Mouse (Mus musculus) midbrain, embryonic 10.5 days (tissue): ENCODE measurements around the gene Mad2l1bp. TPM values are rescaled to one million over a fixed set of nuclear protein-coding genes. Genes with fewer than 3 reads are reported as not detected.

Source experiments
- DNase-seq: peaks from one replicate; pipeline ENCODE4 v3.0.0-alpha.2; 2017; ENCODE audit warnings: low spot score
- H3K27ac ChIP-seq: fragments of 300-500 bp; sonication (generic); replicated peaks from 2 replicates; pipeline ENCODE4 v1.5.1; 2016; ENCODE audit warnings: mild to moderate bottlenecking
- H3K27me3 ChIP-seq: fragments of 300-500 bp; sonication (generic); 2 replicates; pipeline ENCODE4 v1.6.1; 2016; ENCODE audit warnings: low read depth, mild to moderate bottlenecking; ENCODE audit not compliant: poor library complexity, severe bottlenecking
- H3K36me3 ChIP-seq: fragments of 300-500 bp; sonication (generic); 2 replicates; pipeline ENCODE4 v1.6.1; 2016; ENCODE audit warnings: mild to moderate bottlenecking, moderate library complexity
- H3K4me1 ChIP-seq: fragments of 300-500 bp; sonication (generic); 2 replicates; pipeline ENCODE4 v1.6.1; 2016
- H3K4me3 ChIP-seq: fragments of 300-500 bp; sonication (generic); 2 replicates; pipeline ENCODE4 v1.5.1; 2016; ENCODE audit warnings: mild to moderate bottlenecking, moderate library complexity
- H3K9me3 ChIP-seq: fragments of 300-500 bp; sonication (generic); replicated peaks from 2 replicates; pipeline ENCODE4 v1.6.1; 2016; ENCODE audit warnings: mild to moderate bottlenecking
- WGBS: fragments of 180-500 bp; shearing (Covaris S2); methylation state at CpG from one replicate; pipeline ENCODE4 v1.1.7; 2016; 5-methylcytosine and 5-hydroxymethylcytosine counted together
- polyA plus RNA-seq: library from polyadenylated mRNA; unstranded; fragments of >200 nt; fragmentation: Nextera tagmentation; extraction: Ambion mirVana; gene quantifications from 2 replicates; pipeline ENCODE4 v1.2.1, GENCODE M21; 2016

Gene Mad2l1bp
- polyA plus RNA-seq = 36.1 and 40.1 TPM in 2 replicates

DNA sequence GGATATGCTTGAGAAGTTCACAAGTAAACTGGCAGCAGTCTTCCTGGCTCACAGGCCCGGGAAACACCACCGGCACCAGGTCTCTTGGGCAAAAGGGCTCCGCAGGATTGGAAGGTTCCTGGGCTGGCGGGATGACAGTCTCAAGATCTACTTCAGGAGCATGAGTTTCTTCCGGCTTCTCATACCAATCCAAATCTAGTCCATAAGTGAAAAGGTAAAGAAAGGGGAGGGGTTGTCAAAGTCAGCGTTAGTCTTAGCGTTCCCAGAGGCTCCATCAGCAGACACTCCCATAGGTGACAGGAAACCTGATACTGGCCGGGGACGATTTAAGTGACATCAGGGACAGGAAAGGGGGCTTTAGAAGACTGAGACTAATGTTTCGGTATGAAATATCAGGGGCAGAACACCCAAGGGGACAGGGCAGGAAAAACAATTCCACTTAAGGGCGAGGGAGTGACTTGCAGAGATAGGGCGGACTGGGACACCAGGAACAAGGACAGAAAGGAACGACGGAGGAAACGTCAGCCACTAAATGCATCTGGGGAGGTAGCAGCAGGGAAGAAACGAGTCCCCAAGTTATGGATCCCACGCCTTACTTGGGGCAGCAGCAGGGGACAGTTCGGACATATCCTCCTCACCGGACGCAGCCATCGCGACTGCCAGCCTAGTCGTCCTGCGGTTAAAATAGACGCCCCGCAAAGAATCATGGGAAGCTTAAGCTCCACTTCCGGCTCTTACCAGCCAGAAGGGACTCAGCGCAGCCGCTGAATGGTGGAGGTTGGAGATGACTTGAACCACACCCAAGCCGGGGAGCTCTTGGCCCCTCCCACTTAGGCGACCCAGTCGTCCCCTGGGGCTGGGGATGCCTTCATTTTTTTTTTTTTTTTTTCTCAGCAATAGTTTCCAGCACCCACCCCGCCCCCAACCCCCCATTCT is at the start of gene Mad2l1bp:
TSS of gene Mad2l1bp (minus strand) at position 707 of the 936 bp plus-strand sequence.
- H3K4me1 ChIP-seq = peaks cover 13% of the 10 kb centered on the region
- H3K27me3 ChIP-seq = no peaks in the 10 kb centered on the region
- H3K9me3 ChIP-seq = no peaks in the 10 kb centered on the region
- peak within 1 kb of the TSS; percentile 88 for H3K27ac ChIP-seq
- H3K36me3 ChIP-seq = peaks cover 26% of the 10 kb centered on the region
- peak within 1 kb of the TSS; percentile 81 for H3K4me3 ChIP-seq
- peak; percentile 88 for DNase-seq
- 9% methylated on average over 33 of the region's 33 CpGs for WGBS

DNA sequence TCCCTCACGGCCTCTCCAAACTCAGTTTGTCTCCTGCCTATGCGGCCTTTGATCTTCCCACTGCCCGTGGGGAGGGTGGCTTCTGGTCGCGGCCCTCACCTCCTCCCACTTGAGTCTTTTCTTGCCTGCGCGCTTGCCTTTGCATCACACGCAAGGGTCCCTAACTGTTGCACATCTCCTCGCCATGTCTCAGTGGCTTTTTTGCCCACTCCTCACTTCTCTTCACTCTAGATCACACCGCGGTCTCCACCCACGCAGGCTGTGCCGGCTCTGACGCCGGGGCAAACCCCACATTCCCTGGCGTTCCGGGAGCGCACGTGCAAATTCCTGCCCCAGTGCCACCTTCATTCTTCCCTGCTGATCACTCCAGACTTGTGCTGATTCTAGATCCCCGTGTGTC is 49.7 kb upstream of the Mad2l1bp start:
- WGBS = under 1% methylated on average over 20 of the region's 20 CpGs
- DNase-seq = no peak
- Histone ChIP-seq H3K27me3 (no peaks in the 10 kb centered on the region), H3K9me3 (no peaks in the 10 kb centered on the region), H3K27ac (peak overlapping the region; percentile 87), H3K36me3 (peaks cover 60% of the 10 kb centered on the region), H3K4me3 (peak overlapping the region; percentile 92), H3K4me1 (peaks cover 33% of the 10 kb centered on the region)

DNA sequence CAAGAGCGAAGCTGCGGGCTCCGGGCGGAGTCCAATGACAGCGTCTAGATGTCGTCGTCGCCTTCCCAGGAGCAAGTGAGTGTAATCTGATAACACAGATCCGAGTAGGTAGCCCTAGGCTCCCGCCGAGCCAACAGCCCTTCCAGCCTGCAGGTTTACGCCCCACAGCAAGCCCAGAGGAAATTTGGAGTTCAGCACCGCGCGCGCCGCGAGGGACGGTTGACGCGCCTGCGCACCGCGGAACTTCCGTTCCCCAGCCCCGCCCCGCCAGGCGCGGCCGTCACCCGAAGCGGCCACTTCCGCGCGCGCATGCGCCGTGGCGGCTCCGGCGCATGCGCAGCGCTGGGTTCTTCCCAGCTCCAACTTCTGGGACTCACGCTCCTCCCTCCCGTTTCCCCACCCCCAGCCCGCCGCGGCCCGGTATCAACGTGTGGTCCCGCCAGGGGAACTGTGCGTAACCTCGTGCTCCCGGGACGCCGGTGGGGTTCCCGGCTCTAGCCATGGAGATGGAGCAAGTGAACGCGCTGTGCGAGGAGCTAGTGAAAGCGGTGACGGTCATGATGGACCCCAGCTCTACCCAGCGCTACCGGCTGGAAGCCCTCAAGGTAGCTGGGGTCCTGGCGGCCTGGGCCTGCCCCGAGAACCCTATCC is 49.2 kb upstream of the Mad2l1bp start, which contains the start of the genes Polh and Xpo5:
TSS of gene Polh (minus strand) at position 225 of the 651 bp plus-strand sequence.
TSS of gene Xpo5 (plus strand) at position 362 of the 651 bp plus-strand sequence.
- H3K4me3 ChIP-seq = peak within 1 kb of the TSS; percentile 92
- peak; percentile 94 for DNase-seq
- H3K27ac ChIP-seq = peak within 1 kb of the TSS; percentile 87
- WGBS = under 1% methylated on average over 66 of the region's 66 CpGs
- no peaks in the 10 kb centered on the region for H3K9me3 ChIP-seq
- peaks cover 60% of the 10 kb centered on the region for H3K36me3 ChIP-seq
- peaks cover 33% of the 10 kb centered on the region for H3K4me1 ChIP-seq
- no peaks in the 10 kb centered on the region for H3K27me3 ChIP-seq

DNA sequence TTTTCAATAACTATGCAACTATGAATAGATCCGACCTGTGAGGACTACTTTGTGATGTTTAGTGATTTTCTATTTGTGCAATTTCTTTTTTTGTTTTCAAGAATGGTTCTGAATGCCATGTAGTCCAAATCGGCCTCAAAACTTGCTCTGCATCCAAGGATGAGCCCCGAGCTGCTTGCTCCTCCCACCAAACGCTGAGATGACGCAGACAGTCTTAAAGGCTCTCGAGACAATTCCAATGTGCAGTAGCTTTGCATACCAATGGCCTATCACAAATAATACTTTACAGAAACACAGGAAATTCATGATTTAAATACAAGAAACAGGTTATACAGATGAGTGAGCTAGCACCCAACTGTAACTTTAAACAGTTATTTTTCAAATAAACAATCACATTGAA is 47.8 kb upstream of the Mad2l1bp start:
- no peak for DNase-seq
- H3K4me3 ChIP-seq = peak overlapping the region; percentile 92
- 78% methylated on average over 6 of the region's 6 CpGs for WGBS

DNA sequence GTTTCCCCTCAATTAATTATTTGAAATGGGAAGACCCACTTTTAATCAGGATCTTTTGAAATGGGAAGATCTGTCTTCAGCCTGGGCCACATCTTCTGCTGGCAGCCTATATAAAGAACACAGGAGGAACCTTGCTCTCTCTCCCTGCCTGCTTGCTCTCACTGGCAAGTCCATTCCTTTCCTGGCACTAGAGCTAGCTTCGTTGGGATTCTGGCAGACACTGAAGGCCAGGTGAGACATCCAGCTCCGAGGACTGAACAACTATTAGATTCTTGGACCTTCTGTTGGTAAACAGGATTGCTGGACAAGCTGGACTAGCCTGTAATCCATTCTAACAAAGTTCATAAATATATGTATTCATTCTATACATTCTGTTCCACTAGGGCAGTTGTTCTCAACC is 35.5 kb upstream of the Mad2l1bp start:
- Histone ChIP-seq H3K4me1 (no peaks in the 10 kb centered on the region), H3K27me3 (no peaks in the 10 kb centered on the region), H3K9me3 (no peaks in the 10 kb centered on the region), H3K36me3 (peaks cover 98% of the 10 kb centered on the region), H3K4me3 (no peak overlapping the region), H3K27ac (no peak overlapping the region)
- DNase-seq = no peak
- 96% methylated on average over 2 of the region's 2 CpGs for WGBS

More for the DNA sequence above, 47.8 kb upstream of the Mad2l1bp start:
- Histone ChIP-seq H3K27me3 (no peaks in the 10 kb centered on the region), H3K36me3 (peaks cover 60% of the 10 kb centered on the region), H3K9me3 (no peaks in the 10 kb centered on the region), H3K4me1 (peaks cover 33% of the 10 kb centered on the region), H3K27ac (no peak overlapping the region)

DNA sequence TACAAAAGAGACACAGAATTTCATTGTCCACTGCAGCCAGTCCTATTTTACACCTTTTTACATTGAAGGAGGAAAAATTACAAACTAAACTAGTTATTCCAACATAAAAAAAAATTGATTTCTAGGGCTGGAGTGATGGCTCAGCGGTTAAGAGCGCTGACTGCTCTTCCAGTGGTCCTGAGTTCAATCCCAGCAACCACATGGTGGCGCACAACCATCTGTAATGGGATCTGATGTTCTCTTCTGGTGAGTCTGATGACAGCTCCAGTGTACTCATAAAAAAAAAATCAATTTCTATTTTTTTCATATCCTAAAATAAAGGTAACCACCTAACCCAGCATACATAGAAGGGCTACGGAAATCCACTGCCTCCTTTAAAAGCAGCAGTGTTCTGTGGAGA is 28.9 kb upstream of the Mad2l1bp start:
- WGBS = 83% methylated on average over 4 of the region's 4 CpGs
- no peaks in the 10 kb centered on the region for H3K9me3 ChIP-seq
- DNase-seq = no peak
- H3K27ac ChIP-seq = no peak overlapping the region
- no peaks in the 10 kb centered on the region for H3K4me1 ChIP-seq
- no peak overlapping the region for H3K4me3 ChIP-seq
- H3K36me3 ChIP-seq = peaks cover 98% of the 10 kb centered on the region
- H3K27me3 ChIP-seq = no peaks in the 10 kb centered on the region

DNA sequence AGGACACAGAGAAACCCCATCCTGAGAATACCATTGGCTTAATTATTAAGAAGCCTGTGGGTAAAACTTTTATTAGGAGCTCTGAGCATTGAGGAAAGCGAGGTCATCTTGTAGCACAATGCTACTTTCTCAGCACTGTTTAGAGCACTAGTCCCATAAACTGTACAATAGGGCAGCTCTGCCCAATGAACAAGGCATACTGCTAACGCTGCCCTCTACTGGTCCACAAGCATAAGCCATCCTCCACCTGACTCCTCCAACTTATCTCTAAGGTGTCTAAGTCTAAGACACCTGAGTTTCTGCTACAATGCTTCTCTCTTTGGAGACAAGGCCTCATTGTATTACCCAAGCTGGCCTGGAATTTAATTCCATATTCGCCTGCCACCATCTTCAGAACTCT is 17.2 kb upstream of the Mad2l1bp start:
- Histone ChIP-seq H3K4me3 (no peak overlapping the region), H3K4me1 (no peaks in the 10 kb centered on the region), H3K27me3 (no peaks in the 10 kb centered on the region), H3K9me3 (no peaks in the 10 kb centered on the region), H3K36me3 (peaks cover 94% of the 10 kb centered on the region), H3K27ac (no peak overlapping the region)
- 83% methylated on average over 3 of the region's 3 CpGs for WGBS
- no peak for DNase-seq

DNA sequence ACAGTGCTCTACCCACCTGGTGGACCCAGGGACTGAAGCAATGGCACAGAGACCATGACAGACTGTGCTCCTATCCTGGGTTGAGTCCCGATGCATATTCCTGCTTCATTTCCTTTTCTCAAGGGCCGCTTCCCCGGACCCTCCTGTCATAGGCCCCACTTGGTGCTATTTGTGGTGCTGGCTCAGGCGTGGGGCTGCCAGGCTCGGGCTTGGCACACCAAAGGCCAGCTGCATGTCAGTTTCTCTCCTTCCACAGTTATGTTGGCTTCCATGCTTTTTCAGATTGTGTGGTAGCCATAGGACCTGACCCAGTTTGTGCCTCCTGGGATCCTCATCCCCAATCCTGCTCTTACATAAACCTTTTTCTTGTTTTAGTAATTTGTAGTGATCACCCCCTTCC is 15.4 kb upstream of the Mad2l1bp start:
- H3K27ac ChIP-seq = no peak overlapping the region
- H3K27me3 ChIP-seq = no peaks in the 10 kb centered on the region
- peaks cover 98% of the 10 kb centered on the region for H3K36me3 ChIP-seq
- no peak for DNase-seq
- no peaks in the 10 kb centered on the region for H3K4me1 ChIP-seq
- 90% methylated on average over 5 of the region's 5 CpGs for WGBS
- H3K9me3 ChIP-seq = no peaks in the 10 kb centered on the region
- no peak overlapping the region for H3K4me3 ChIP-seq

DNA sequence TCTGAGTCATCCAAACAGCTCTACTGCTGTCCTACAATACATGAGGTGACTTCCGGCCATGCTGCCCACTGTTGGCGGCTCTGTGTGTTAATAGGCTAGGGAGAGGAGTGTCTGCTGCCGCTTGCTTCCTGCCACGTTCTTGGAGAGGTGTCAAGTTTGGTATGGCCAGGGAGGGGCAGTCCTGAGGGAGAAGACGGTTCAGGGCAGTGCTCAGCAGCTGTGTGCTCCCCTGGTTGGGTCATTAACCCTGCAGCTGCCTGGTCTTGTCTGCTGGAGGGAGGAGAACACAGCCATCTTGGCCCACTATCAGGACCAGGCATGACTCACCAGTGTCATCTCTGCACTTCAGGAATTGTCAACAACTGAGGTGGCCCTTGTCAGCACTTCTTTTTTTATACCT is 15.0 kb upstream of the Mad2l1bp start:
- H3K4me1 ChIP-seq = peaks cover under 1% of the 10 kb centered on the region; the same call in 1 of the 2 replicates
- no peaks in the 10 kb centered on the region for H3K27me3 ChIP-seq
- H3K4me3 ChIP-seq = no peak overlapping the region
- H3K9me3 ChIP-seq = no peaks in the 10 kb centered on the region
- peaks cover 99% of the 10 kb centered on the region for H3K36me3 ChIP-seq
- DNase-seq = no peak
- WGBS = 69% methylated on average over 5 of the region's 5 CpGs
- H3K27ac ChIP-seq = no peak overlapping the region

DNA sequence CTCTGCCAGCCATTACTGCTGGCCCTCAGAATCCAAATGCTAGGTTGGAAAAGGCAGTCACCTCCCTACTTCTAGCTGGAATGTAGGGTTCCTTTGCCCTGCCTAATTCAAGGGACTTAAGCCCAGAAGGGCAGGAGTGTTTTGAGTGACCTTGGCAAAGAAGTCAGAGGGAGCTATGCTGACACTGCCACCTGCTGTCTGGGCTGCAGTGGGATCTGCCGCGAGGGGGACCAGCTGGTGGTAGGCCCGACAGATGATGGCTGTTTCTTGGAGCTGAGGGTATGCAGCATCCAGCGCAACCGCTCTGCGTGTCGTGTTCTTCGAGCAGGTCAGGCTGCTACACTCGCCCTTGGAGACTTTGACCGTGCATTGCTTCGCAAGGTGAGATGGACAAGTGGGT is 13.7 kb upstream of the Mad2l1bp start:
- Histone ChIP-seq H3K4me3 (no peak overlapping the region), H3K27me3 (no peaks in the 10 kb centered on the region), H3K36me3 (peaks cover 95% of the 10 kb centered on the region), H3K9me3 (no peaks in the 10 kb centered on the region), H3K27ac (no peak overlapping the region), H3K4me1 (peaks cover 14% of the 10 kb centered on the region)
- DNase-seq = no peak
- WGBS = 88% methylated on average over 11 of the region's 11 CpGs

DNA sequence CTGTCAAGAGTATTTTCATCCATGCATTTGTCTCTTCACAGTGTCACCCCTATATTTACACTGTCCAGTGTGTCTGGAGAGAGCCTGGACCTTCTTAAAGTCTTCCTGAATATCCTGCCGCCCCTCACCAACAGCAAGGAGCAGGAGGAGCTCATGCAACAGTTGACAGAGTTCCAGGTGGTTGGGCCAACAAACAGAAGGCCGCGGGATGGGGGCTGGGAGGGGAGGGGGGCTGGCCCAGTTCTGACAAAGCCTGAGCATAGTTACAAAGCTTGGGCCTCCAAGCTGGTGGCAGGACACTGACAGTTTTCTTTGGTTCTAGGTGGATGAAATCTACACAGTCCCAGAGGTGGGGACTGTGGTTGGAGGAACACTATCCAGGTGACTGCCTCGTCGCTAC is 12.9 kb upstream of the Mad2l1bp start:
- H3K9me3 ChIP-seq = no peaks in the 10 kb centered on the region
- no peak overlapping the region for H3K27ac ChIP-seq
- H3K27me3 ChIP-seq = no peaks in the 10 kb centered on the region
- DNase-seq = no peak
- peaks cover 21% of the 10 kb centered on the region for H3K4me1 ChIP-seq
- 96% methylated on average over 5 of the region's 5 CpGs for WGBS
- H3K36me3 ChIP-seq = peaks cover 89% of the 10 kb centered on the region
- H3K4me3 ChIP-seq = no peak overlapping the region

DNA sequence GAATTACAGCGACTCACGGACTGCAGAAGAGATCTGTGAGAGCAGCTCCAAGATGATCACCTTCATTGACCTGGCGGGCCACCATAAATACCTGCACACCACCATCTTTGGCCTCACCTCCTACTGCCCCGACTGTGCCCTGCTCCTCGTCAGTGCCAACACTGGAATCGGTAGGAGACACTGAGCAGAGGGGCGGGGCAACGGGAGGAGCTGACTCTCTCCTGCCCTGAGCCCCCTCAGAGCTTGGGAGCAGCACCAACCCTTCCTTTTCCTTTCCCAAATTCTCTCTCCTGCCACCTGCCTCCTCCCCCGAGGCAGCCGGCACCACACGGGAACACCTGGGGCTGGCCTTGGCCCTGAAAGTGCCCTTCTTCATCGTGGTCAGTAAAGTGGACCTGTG is 12.1 kb upstream of the Mad2l1bp start:
- H3K27ac ChIP-seq = no peak overlapping the region
- no peaks in the 10 kb centered on the region for H3K27me3 ChIP-seq
- H3K4me3 ChIP-seq = no peak overlapping the region
- H3K36me3 ChIP-seq = peaks cover 80% of the 10 kb centered on the region
- peaks cover 21% of the 10 kb centered on the region for H3K4me1 ChIP-seq
- WGBS = 92% methylated on average over 12 of the region's 12 CpGs
- no peaks in the 10 kb centered on the region for H3K9me3 ChIP-seq
- no peak for DNase-seq

DNA sequence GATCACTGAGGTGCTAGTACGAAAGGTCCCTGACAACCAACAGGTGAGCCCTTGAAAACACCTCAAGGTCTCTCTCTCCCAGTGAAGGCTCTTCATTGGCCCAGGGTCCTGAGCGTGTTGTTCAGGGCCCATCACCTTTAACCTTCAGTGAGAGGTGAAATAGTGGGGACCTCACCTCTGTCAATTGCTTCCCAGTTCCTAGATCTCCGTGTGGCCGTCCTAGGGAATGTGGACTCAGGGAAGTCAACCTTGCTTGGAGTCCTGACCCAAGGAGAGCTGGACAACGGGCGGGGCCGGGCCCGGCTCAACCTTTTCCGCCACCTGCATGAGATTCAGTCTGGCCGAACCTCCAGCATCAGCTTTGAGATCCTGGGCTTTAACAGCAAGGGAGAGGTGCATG is 11.4 kb upstream of the Mad2l1bp start:
- no peaks in the 10 kb centered on the region for H3K27me3 ChIP-seq
- H3K4me3 ChIP-seq = no peak overlapping the region
- 96% methylated on average over 10 of the region's 10 CpGs for WGBS
- peaks cover 27% of the 10 kb centered on the region for H3K4me1 ChIP-seq
- H3K36me3 ChIP-seq = peaks cover 74% of the 10 kb centered on the region
- DNase-seq = no peak
- H3K27ac ChIP-seq = no peak overlapping the region
- no peaks in the 10 kb centered on the region for H3K9me3 ChIP-seq
